Mouse (Mus musculus) hindbrain, embryonic 14.5 days (tissue): ENCODE data around the gene Rnf220. TPM values are rescaled to one million over a fixed set of nuclear protein-coding genes. Genes with fewer than 3 reads are reported as not detected.

Experiments used
- ATAC-seq: fragments of 200-750 bp; cut with Nextera tagmentation; 2 replicates; pipeline ENCODE4 v1.8.0; 2017; ENCODE audit warnings: moderate number of reproducible peaks, mild to moderate bottlenecking, moderate TSS enrichment, moderate library complexity; ENCODE audit not compliant: low FRiP score
- DNase-seq: peaks from one replicate; pipeline ENCODE4 v3.0.0-alpha.2; 2015; ENCODE audit warnings: low spot score
- H3K27ac ChIP-seq: fragments of 300-500 bp; sonication (generic); 2 replicates; pipeline ENCODE4 v1.5.1; 2014; ENCODE audit warnings: mild to moderate bottlenecking, moderate library complexity
- H3K27me3 ChIP-seq: fragments of 300-500 bp; sonication (generic); 2 replicates; pipeline ENCODE4 v1.6.1; 2014; ENCODE audit warnings: mild to moderate bottlenecking, low read length, mixed read lengths; ENCODE audit not compliant: control insufficient read depth, insufficient read depth
- H3K36me3 ChIP-seq: fragments of 300-500 bp; sonication (generic); replicated peaks from 2 replicates; pipeline ENCODE4 v1.6.1; 2014; ENCODE audit not compliant: control insufficient read depth, insufficient read depth
- H3K4me1 ChIP-seq: fragments of 300-500 bp; sonication (generic); replicated peaks from 2 replicates; pipeline ENCODE4 v1.6.1; 2014; ENCODE audit warnings: antibody characterized with exemption, low read length, mixed read lengths; ENCODE audit not compliant: control insufficient read depth, insufficient read depth
- H3K4me2 ChIP-seq: fragments of 300-500 bp; sonication (generic); replicated peaks from 2 replicates; pipeline ENCODE4 v1.6.1; 2014; ENCODE audit warnings: mild to moderate bottlenecking, moderate library complexity
- H3K4me3 ChIP-seq: fragments of 300-500 bp; sonication (generic); replicated peaks from 2 replicates; pipeline ENCODE4 v1.5.1; 2014; ENCODE audit warnings: mild to moderate bottlenecking, low read length
- H3K9ac ChIP-seq: fragments of 300-500 bp; sonication (generic); 2 replicates; pipeline ENCODE4 v1.6.1; 2014
- H3K9me3 ChIP-seq: fragments of 300-500 bp; sonication (generic); 2 replicates; pipeline ENCODE4 v1.6.1; 2016; ENCODE audit warnings: low read length; ENCODE audit not compliant: control insufficient read depth
- WGBS: fragments of 180-500 bp; shearing (Covaris S2); extraction: QIAGEN DNeasy Blood & Tissue Kit; methylation state at CpG from one replicate; pipeline ENCODE4 v1.1.7; 2014; 5-methylcytosine and 5-hydroxymethylcytosine counted together
- polyA plus RNA-seq: library from polyadenylated mRNA; unstranded; fragments of >200 nt; fragmentation: Nextera tagmentation; extraction: Ambion mirVana; gene quantifications from 2 replicates; pipeline ENCODE4 v1.2.1, GENCODE M21; 2014

Rnf220 gene
- polyA plus RNA-seq, 1 experiment from 2014 or later, result 94.0 TPM

DNA sequence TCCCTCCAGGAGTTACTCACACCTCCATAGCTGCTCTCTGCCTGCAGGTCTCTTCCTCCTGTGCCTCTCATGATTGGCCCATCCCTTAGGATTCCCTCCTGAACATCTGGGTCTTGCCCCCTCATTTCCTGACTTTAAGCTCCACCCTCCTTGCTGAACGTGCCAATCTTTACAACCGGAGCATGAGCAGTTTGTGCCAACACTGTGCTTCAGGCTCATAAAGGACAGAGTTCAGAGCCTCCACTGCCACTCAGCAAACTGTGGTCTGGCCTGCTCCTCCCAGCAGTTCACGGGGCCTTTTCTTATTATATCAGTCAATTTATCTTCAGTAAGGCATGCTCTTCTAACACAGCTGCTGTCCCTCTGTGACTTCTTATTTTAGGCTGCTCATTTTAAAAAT lies 93.4 kb downstream of the Rnf220 start:
- H3K4me1 ChIP-seq, result peaks cover 1% of the 10 kb centered on the region
- no peak overlapping the region for H3K4me2 ChIP-seq
- H3K36me3 ChIP-seq, result no peaks in the 10 kb centered on the region
- H3K27ac ChIP-seq, result no peak overlapping the region
- no peak for DNase-seq
- no peak overlapping the region for H3K4me3 ChIP-seq
- peaks cover 99% of the 10 kb centered on the region for H3K27me3 ChIP-seq
- no peaks in the 10 kb centered on the region for H3K9me3 ChIP-seq
- H3K9ac ChIP-seq, result no peak overlapping the region
- no peak for ATAC-seq
- WGBS, result 62% methylated on average over 3 of the region's 3 CpGs

DNA sequence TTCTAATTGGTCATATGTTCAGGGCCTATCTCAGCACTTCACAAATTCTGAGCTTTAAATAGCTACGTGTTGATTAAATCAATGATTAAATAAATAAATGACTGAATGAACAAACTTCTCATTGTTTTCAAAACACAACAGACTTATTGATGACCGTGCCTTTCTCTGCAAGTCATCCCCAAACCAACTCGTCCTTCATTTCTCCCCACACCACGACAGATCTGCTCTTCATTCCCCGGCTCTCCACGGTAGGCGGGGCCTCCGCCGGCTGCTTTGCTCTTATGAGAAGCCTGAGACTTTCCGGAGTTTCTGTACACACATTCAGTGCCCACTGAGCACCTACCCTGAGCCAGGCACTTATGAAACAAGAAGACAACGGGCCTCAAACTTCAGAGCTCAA lies 99.7 kb downstream of the Rnf220 start:
- no peak overlapping the region for H3K9ac ChIP-seq
- H3K36me3 ChIP-seq, result no peaks in the 10 kb centered on the region
- H3K4me2 ChIP-seq, result no peak overlapping the region
- ATAC-seq (no peak), DNase-seq (no peak)
- H3K27ac ChIP-seq, result no peak overlapping the region
- no peak overlapping the region for H3K4me3 ChIP-seq
- peaks cover 10% of the 10 kb centered on the region for H3K4me1 ChIP-seq
- peaks cover 96% of the 10 kb centered on the region for H3K27me3 ChIP-seq
- no peaks in the 10 kb centered on the region for H3K9me3 ChIP-seq
- WGBS, result 73% methylated on average over 11 of the region's 11 CpGs

DNA sequence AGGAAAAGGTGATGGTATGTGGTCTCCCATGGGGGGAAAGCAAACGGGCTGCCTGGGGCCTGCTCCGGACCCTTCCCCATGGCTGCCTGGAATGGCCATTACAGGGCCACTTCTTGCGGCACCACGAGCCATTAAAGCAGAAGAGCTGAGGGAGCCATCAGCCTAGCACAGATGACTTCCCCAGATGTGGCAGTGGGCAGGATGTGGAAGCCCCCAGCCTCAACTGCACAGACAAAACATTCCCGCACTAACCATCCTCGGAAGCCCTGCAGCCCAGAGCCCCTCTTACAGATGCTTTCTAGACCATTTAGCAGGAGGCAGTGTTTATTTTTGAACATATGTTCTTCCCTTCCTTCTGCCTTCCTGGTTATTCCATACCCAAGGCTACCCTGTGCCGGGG lies 103.8 kb downstream of the Rnf220 start:
- Histone ChIP-seq H3K4me2 (no peak overlapping the region), H3K9me3 (no peaks in the 10 kb centered on the region), H3K4me1 (peaks cover 13% of the 10 kb centered on the region), H3K27ac (no peak overlapping the region), H3K36me3 (no peaks in the 10 kb centered on the region), H3K4me3 (no peak overlapping the region), H3K27me3 (peaks cover 92% of the 10 kb centered on the region), H3K9ac (no peak overlapping the region)
- no peak for ATAC-seq
- DNase-seq, result no peak
- WGBS, result 44% methylated on average over 7 of the region's 7 CpGs

DNA sequence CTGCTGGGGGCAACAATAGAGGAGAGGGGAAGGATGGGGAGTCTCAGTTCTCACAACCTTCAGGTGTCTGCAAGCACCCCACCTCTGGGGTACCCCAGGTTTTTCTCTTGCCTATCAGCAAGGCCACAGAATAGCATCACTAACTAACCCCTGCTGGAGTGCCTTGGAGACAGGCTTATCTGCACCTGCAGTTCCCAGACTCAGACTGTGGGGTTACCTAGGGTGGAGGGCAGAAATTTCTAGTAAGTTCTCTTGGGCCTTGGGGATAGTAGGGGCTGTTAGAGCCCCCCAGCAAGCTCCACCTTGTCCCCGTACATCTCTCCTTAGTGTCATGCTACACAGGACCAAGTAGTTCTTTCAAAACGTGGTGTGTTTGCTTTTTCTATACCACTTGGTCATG lies 104.5 kb downstream of the Rnf220 start:
- Histone ChIP-seq H3K4me2 (no peak overlapping the region), H3K9ac (no peak overlapping the region), H3K27ac (no peak overlapping the region), H3K9me3 (no peaks in the 10 kb centered on the region), H3K4me1 (peaks cover 11% of the 10 kb centered on the region), H3K4me3 (no peak overlapping the region), H3K27me3 (peaks cover 86% of the 10 kb centered on the region), H3K36me3 (no peaks in the 10 kb centered on the region)
- WGBS, result 46% methylated on average over 2 of the region's 2 CpGs
- DNase-seq (no peak), ATAC-seq (peak; percentile 34; the same call in 1 of the 2 replicates)

- Histone ChIP-seq H3K27ac (no peak overlapping the region), H3K4me2 (peak overlapping the region; percentile 23; the same call in 1 of the 2 replicates), H3K27me3 (peaks cover 85% of the 10 kb centered on the region), H3K36me3 (no peaks in the 10 kb centered on the region), H3K4me1 (peaks cover 11% of the 10 kb centered on the region), H3K9ac (no peak overlapping the region), H3K9me3 (no peaks in the 10 kb centered on the region), H3K4me3 (no peak overlapping the region)
- 1% methylated on average over 9 of the region's 9 CpGs for WGBS
- DNase-seq (no peak), ATAC-seq (peak; percentile 24; the same call in 1 of the 2 replicates)
These were observed 104.9 kb downstream of the Rnf220 start for GRCm38 (mm10) chr4:117391966-117392365.

- Histone ChIP-seq H3K9ac (no peak overlapping the region), H3K4me3 (no peak overlapping the region), H3K27ac (peak overlapping the region; percentile 57; the same call in 1 of the 2 replicates), H3K4me1 (peaks cover 11% of the 10 kb centered on the region), H3K36me3 (no peaks in the 10 kb centered on the region), H3K9me3 (no peaks in the 10 kb centered on the region), H3K4me2 (peak overlapping the region; percentile 23), H3K27me3 (peaks cover 81% of the 10 kb centered on the region)
- peak; percentile 33 for DNase-seq
- no peak for ATAC-seq
- 28% methylated on average over 22 of the region's 22 CpGs for WGBS
These were observed 105.7 kb downstream of the Rnf220 start for GRCm38 (mm10) chr4:117390850-117391795.

DNA sequence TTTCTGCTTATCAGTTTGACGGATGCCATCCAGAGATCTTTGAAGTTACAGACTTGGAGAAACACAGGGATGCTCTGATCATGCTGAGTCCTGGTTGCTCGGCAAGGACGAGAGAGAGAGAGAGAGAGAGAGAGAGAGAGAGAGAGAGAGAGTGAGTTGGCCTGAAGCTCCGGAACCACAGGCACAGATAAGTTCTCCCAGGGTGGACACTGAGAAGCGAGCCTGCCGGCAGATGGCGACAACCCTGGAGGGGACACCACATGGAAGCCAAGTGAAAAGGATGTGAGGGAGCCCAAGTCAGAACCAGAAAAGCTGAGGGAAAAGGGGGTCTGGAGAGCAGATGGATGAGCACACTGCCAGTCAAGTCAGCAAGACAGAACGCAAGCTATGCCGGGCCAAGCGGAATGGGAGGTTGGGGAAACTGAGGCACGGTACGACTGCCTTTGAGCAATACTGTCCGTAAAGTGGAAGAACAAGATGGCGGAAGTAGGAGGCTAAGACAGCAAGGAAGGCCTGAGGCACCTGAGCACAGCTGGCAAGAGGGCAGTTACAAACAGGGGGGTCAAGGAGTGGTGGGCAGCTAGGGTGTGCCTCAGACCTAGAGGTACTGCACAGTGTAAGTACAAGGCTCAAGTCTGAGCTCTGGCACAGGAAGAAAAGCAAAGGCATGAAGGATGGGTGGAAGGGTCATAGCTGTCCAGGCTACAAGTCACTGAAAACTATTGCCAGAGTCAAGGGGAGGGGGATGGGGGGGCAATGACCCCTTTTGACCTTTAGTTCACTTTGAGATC lies 107.4 kb downstream of the Rnf220 start:
- H3K4me2 ChIP-seq, result no peak overlapping the region
- peaks cover 82% of the 10 kb centered on the region for H3K27me3 ChIP-seq
- H3K9ac ChIP-seq, result no peak overlapping the region
- H3K36me3 ChIP-seq, result no peaks in the 10 kb centered on the region
- no peak overlapping the region for H3K27ac ChIP-seq
- no peaks in the 10 kb centered on the region for H3K9me3 ChIP-seq
- ATAC-seq (no peak), DNase-seq (no peak)
- H3K4me3 ChIP-seq, result no peak overlapping the region
- H3K4me1 ChIP-seq, result peaks cover 11% of the 10 kb centered on the region
- WGBS, result 84% methylated on average over 14 of the region's 14 CpGs

- WGBS, result 93% methylated on average over 1 of the region's 1 CpGs
These were observed 111.6 kb downstream of the Rnf220 start for GRCm38 (mm10) chr4:117385247-117385646.

DNA sequence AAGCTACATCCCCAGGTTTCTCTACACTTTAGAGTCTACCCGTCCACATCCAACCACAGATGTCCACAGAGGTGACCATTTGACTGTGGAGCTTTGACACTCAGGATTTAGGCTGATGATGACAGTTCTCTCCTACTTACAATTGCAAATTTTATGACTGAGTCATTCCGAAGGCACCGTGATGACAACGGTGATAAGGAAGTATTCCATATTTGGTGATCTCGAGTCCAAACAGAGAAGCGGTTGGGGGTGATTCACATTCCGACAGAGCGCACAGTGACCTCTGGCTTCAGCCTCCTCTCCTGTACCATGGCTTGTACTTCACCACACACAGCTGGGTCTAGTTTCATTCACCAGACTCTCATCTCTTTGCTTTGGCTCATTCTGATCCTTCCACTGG lies 115.0 kb downstream of the Rnf220 start:
- Histone ChIP-seq H3K4me2 (no peak overlapping the region), H3K4me1 (peaks cover 13% of the 10 kb centered on the region), H3K9ac (no peak overlapping the region), H3K27ac (no peak overlapping the region), H3K36me3 (no peaks in the 10 kb centered on the region), H3K27me3 (peaks cover 87% of the 10 kb centered on the region), H3K4me3 (no peak overlapping the region), H3K9me3 (0 out of 2 replicates have a peak, but pooled peaks cover 4% of the 10 kb centered on the region)
- no peak for ATAC-seq
- no peak for DNase-seq
- 86% methylated on average over 8 of the region's 8 CpGs for WGBS

More at GRCm38 (mm10) chr4:117385247-117385646, 111.6 kb downstream of the Rnf220 start:
- Histone ChIP-seq H3K4me2 (no peak overlapping the region), H3K27ac (no peak overlapping the region), H3K9me3 (no peaks in the 10 kb centered on the region), H3K27me3 (peaks cover 84% of the 10 kb centered on the region), H3K4me3 (no peak overlapping the region), H3K9ac (no peak overlapping the region), H3K36me3 (no peaks in the 10 kb centered on the region), H3K4me1 (peaks cover 6% of the 10 kb centered on the region)
- ATAC-seq (no peak), DNase-seq (no peak)
